Mouse (Mus musculus): ENCODE measurements at regions not wholly inside any gene's neighbourhood (a gene's known extent, or its start where the extent isn't known, plus 50 kb on each side); places are given as distances from the start of the nearest gene placed in this dataset.

DNA sequence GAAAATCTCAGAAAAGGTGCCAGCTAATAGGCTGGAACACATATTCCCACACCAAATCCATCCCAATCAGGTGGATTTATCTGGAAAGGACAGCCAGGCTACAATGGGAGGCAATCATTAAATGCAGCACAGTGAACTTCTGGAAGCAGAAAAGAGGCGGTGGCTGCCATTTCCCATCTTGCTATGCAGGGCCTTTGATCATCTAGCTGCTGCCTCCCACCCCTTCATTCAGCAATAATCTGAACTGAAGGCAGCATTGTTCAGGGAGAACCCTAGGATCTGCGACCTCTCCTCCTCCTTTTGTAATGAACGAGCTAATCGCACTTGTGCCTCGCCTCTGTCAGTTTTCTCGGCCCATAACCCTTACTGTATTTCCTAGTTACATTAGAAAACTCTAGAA, 413.9 kb downstream of the Meis1 start:
- no peak for ATAC-seq (replicated peaks; ENCODE audit: insufficient number of reproducible peaks, low FRiP score, low TSS enrichment)
- 80% methylated on average over 6 of the region's 6 CpGs for WGBS (ENCODE audit: insufficient replicate concordance)
- Histone ChIP-seq H3K4me3 (ENCODE audit: low read depth, low read length) (no peak overlapping the region), H3K9ac (ENCODE audit: low read depth, low read length) (no peak overlapping the region), H3K27me3 (ENCODE audit: control insufficient read depth, insufficient read depth, low read length) (no peaks in the 10 kb centered on the region), H3K4me2 (no peak overlapping the region), H3K36me3 (ENCODE audit: control insufficient read depth, insufficient read depth, low read length) (no peaks in the 10 kb centered on the region), H3K4me1 (ENCODE audit: control insufficient read depth, insufficient read depth, low read length) (no peaks in the 10 kb centered on the region), H3K9me3 (replicated peaks; ENCODE audit: control insufficient read depth, low read length) (no peaks in the 10 kb centered on the region), H3K27ac (ENCODE audit: low read depth, low read length) (no peak overlapping the region)

GRCm38 (mm10) chr11:18601568-18602182, 417.1 kb downstream of the Meis1 start:
- H3K27me3 ChIP-seq (ENCODE audit: control insufficient read depth, insufficient read depth, low read length) = no peaks in the 10 kb centered on the region
- H3K9ac ChIP-seq (ENCODE audit: low read depth, low read length) = no peak overlapping the region
- no peak overlapping the region for H3K27ac ChIP-seq (ENCODE audit: low read depth, low read length)
- no peak overlapping the region for H3K4me3 ChIP-seq (ENCODE audit: low read depth, low read length)
- H3K4me1 ChIP-seq (ENCODE audit: control insufficient read depth, insufficient read depth, low read length) = peaks cover 5% of the 10 kb centered on the region; the same call in 1 of the 2 replicates
- ATAC-seq (replicated peaks; ENCODE audit: insufficient number of reproducible peaks, low FRiP score, low TSS enrichment) = no peak
- H3K4me2 ChIP-seq = no peak overlapping the region
- no peaks in the 10 kb centered on the region for H3K36me3 ChIP-seq (ENCODE audit: control insufficient read depth, insufficient read depth, low read length)
- WGBS (ENCODE audit: insufficient replicate concordance) = 73% methylated on average over 6 of the region's 6 CpGs
- no peaks in the 10 kb centered on the region for H3K9me3 ChIP-seq (replicated peaks; ENCODE audit: control insufficient read depth, low read length)

DNA sequence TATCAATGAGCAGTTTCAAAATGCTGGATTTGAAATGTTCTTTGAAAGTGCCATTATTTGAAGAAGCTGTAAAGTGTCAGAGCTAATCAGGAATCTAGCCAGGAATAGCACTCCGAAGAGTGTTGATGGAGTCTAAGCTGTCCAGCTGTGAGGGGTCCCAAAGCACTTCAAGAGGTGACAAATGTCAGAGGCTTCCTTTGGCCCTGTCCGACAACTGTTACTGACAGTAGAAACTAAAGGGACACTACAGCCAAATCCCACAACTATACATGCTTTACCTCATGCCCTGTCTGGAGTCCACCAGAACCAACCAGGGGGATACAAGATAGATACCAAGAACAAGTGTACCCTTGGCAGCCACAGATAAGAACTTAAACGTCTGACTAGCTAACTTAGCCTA, 420.4 kb downstream of the Meis1 start:
- peaks cover 10% of the 10 kb centered on the region; the same call in 1 of the 2 replicates for H3K4me1 ChIP-seq (ENCODE audit: control insufficient read depth, insufficient read depth, low read length)
- ATAC-seq (replicated peaks; ENCODE audit: insufficient number of reproducible peaks, low FRiP score, low TSS enrichment) = peak; percentile 69
- H3K36me3 ChIP-seq (ENCODE audit: control insufficient read depth, insufficient read depth, low read length) = no peaks in the 10 kb centered on the region
- H3K9ac ChIP-seq (ENCODE audit: low read depth, low read length) = no peak overlapping the region
- H3K9me3 ChIP-seq (replicated peaks; ENCODE audit: control insufficient read depth, low read length) = no peaks in the 10 kb centered on the region
- no peaks in the 10 kb centered on the region for H3K27me3 ChIP-seq (ENCODE audit: control insufficient read depth, insufficient read depth, low read length)
- H3K4me2 ChIP-seq = no peak overlapping the region
- 30% methylated on average over 3 of the region's 3 CpGs for WGBS (ENCODE audit: insufficient replicate concordance)
- H3K4me3 ChIP-seq (ENCODE audit: low read depth, low read length) = no peak overlapping the region
- no peak overlapping the region for H3K27ac ChIP-seq (ENCODE audit: low read depth, low read length)

- H3K27me3 ChIP-seq (ENCODE audit: control insufficient read depth, insufficient read depth, low read length) = no peaks in the 10 kb centered on the region
- no peak overlapping the region for H3K9ac ChIP-seq (ENCODE audit: low read depth, low read length)
- peaks cover 10% of the 10 kb centered on the region; the same call in 1 of the 2 replicates for H3K4me1 ChIP-seq (ENCODE audit: control insufficient read depth, insufficient read depth, low read length)
- peak overlapping the region; percentile 68 for H3K27ac ChIP-seq (ENCODE audit: low read depth, low read length)
- no peaks in the 10 kb centered on the region for H3K9me3 ChIP-seq (replicated peaks; ENCODE audit: control insufficient read depth, low read length)
- no peaks in the 10 kb centered on the region for H3K36me3 ChIP-seq (ENCODE audit: control insufficient read depth, insufficient read depth, low read length)
- no peak overlapping the region for H3K4me3 ChIP-seq (ENCODE audit: low read depth, low read length)
- no peak overlapping the region for H3K4me2 ChIP-seq
- WGBS (ENCODE audit: insufficient replicate concordance) = 34% methylated on average over 4 of the region's 4 CpGs
- 0 out of 2 replicates have a peak, but pooled peaks have one; percentile 39 for ATAC-seq (replicated peaks; ENCODE audit: insufficient number of reproducible peaks, low FRiP score, low TSS enrichment)
Observed at GRCm38 (mm10) chr11:18596996-18597395, 421.8 kb downstream of the Meis1 start.

DNA sequence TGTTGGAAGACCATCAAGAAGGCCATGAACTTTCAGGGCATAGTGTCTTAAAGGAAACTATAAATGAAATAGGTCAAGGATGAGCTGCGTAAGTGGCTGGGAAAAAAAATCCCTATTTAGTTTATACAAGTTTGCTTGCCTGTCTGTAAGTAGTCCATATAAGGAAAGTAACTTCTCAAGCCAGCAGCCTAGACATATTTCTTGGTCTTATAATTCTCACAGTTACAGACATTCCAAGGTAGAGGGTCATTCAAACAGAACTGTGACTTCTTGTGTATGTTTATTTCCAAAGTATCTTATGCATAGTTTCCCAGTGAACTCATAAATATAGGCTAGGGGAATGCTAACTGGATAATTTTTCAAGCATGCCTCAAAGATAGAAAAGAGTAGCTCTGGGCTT, 428.3 kb downstream of the Meis1 start:
- Histone ChIP-seq H3K27ac (ENCODE audit: low read depth, low read length) (no peak overlapping the region), H3K36me3 (ENCODE audit: control insufficient read depth, insufficient read depth, low read length) (no peaks in the 10 kb centered on the region), H3K27me3 (ENCODE audit: control insufficient read depth, insufficient read depth, low read length) (no peaks in the 10 kb centered on the region), H3K9me3 (replicated peaks; ENCODE audit: control insufficient read depth, low read length) (no peaks in the 10 kb centered on the region), H3K4me2 (no peak overlapping the region), H3K4me3 (ENCODE audit: low read depth, low read length) (no peak overlapping the region), H3K4me1 (ENCODE audit: control insufficient read depth, insufficient read depth, low read length) (no peaks in the 10 kb centered on the region), H3K9ac (ENCODE audit: low read depth, low read length) (no peak overlapping the region)
- no peak for ATAC-seq (replicated peaks; ENCODE audit: insufficient number of reproducible peaks, low FRiP score, low TSS enrichment)
- WGBS (ENCODE audit: insufficient replicate concordance) = 88% methylated on average over 1 of the region's 1 CpGs

DNA sequence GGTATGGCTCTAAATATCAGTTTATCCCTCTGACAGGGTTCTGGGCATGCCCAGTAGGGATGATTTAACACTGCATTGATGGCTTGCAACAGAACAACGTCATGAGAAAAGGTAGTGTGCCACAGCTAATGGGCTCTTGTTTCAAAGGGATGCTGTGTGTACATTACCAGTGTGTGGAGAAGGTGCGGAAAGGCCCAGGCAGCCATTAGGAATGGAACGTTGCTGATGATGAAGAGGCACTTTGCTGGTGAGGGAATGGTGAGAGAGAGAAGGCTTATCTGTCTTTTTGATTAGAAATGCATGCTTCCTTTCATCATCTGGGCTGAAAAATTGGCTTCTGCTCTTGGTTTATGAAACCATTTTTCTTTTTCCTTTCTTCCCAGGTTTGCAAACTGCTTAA, 432.3 kb downstream of the Meis1 start:
- Histone ChIP-seq H3K4me3 (ENCODE audit: low read depth, low read length) (no peak overlapping the region), H3K27ac (ENCODE audit: low read depth, low read length) (no peak overlapping the region), H3K27me3 (ENCODE audit: control insufficient read depth, insufficient read depth, low read length) (no peaks in the 10 kb centered on the region; the same call in 1 of the 2 replicates), H3K4me2 (no peak overlapping the region), H3K4me1 (ENCODE audit: control insufficient read depth, insufficient read depth, low read length) (no peaks in the 10 kb centered on the region), H3K36me3 (ENCODE audit: control insufficient read depth, insufficient read depth, low read length) (no peaks in the 10 kb centered on the region), H3K9ac (ENCODE audit: low read depth, low read length) (no peak overlapping the region), H3K9me3 (replicated peaks; ENCODE audit: control insufficient read depth, low read length) (no peaks in the 10 kb centered on the region)
- WGBS (ENCODE audit: insufficient replicate concordance) = 41% methylated on average over 3 of the region's 3 CpGs
- ATAC-seq (replicated peaks; ENCODE audit: insufficient number of reproducible peaks, low FRiP score, low TSS enrichment) = no peak

DNA sequence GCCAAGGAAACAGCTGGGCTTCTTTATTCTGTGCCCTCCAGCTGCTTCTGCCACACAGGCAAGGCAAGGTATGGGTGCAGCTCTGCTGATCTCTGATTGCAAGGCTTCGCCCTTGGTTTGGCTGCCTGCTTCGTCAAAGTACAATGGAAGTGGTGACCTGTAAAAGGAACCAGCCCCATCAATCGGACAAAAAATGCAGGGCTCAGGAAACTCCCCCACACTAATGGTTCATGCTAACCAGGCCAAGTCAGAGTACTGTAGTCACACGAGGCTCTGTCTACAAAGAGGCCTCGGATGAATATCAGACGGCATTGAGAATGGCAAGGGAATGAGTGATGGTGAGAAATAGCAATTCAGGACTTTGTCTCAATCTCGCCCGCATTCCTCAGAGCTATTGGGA, 433.8 kb downstream of the Meis1 start:
- no peaks in the 10 kb centered on the region for H3K9me3 ChIP-seq (replicated peaks; ENCODE audit: control insufficient read depth, low read length)
- no peak overlapping the region for H3K9ac ChIP-seq (ENCODE audit: low read depth, low read length)
- 69% methylated on average over 8 of the region's 8 CpGs for WGBS (ENCODE audit: insufficient replicate concordance)
- no peak overlapping the region for H3K4me3 ChIP-seq (ENCODE audit: low read depth, low read length)
- no peak overlapping the region for H3K27ac ChIP-seq (ENCODE audit: low read depth, low read length)
- ATAC-seq (replicated peaks; ENCODE audit: insufficient number of reproducible peaks, low FRiP score, low TSS enrichment) = no peak
- no peaks in the 10 kb centered on the region for H3K4me1 ChIP-seq (ENCODE audit: control insufficient read depth, insufficient read depth, low read length)
- H3K4me2 ChIP-seq = no peak overlapping the region
- H3K36me3 ChIP-seq (ENCODE audit: control insufficient read depth, insufficient read depth, low read length) = no peaks in the 10 kb centered on the region
- H3K27me3 ChIP-seq (ENCODE audit: control insufficient read depth, insufficient read depth, low read length) = no peaks in the 10 kb centered on the region; the same call in 1 of the 2 replicates

- H3K9ac ChIP-seq (ENCODE audit: low read depth, low read length) = no peak overlapping the region
- no peaks in the 10 kb centered on the region for H3K36me3 ChIP-seq (ENCODE audit: control insufficient read depth, insufficient read depth, low read length)
- ATAC-seq (replicated peaks; ENCODE audit: insufficient number of reproducible peaks, low FRiP score, low TSS enrichment) = no peak
- no peaks in the 10 kb centered on the region; the same call in 1 of the 2 replicates for H3K27me3 ChIP-seq (ENCODE audit: control insufficient read depth, insufficient read depth, low read length)
- no peak overlapping the region for H3K4me3 ChIP-seq (ENCODE audit: low read depth, low read length)
- H3K4me2 ChIP-seq = no peak overlapping the region
- no peak overlapping the region for H3K27ac ChIP-seq (ENCODE audit: low read depth, low read length)
- H3K9me3 ChIP-seq (replicated peaks; ENCODE audit: control insufficient read depth, low read length) = no peaks in the 10 kb centered on the region
- H3K4me1 ChIP-seq (ENCODE audit: control insufficient read depth, insufficient read depth, low read length) = no peaks in the 10 kb centered on the region
- 70% methylated on average over 1 of the region's 1 CpGs for WGBS (ENCODE audit: insufficient replicate concordance)
Observed at GRCm38 (mm10) chr11:18582781-18583161, 436.0 kb downstream of the Meis1 start.

Data from heart, embryonic 11.5 days (tissue).